Mouse (Mus musculus): ENCODE results near the gene Tor4a.

- no peak for TF ChIP-seq POLR2A (IDR thresholded peaks at IDR 0.05; ENCODE audit: low read depth, low read length)
- no peak for TF ChIP-seq CHD2 (IDR thresholded peaks at IDR 0.05; ENCODE audit: low read length)
- TF ChIP-seq E2F4 (IDR thresholded peaks at IDR 0.05; ENCODE audit: insufficient replicate concordance, low read depth, low read length) = no peak
- no peak for TF ChIP-seq UBTF (IDR thresholded peaks at IDR 0.05; ENCODE audit: low read depth, low read length)
- no peak for TF ChIP-seq POLR2AphosphoS2 (IDR thresholded peaks at IDR 0.05; ENCODE audit: low read depth, low read length)
- TF ChIP-seq BHLHE40 (IDR thresholded peaks at IDR 0.05; ENCODE audit: low read depth, low read length) = no peak
- TF ChIP-seq EP300 (IDR thresholded peaks at IDR 0.05; ENCODE audit: low read length) = no peak
Measured at GRCm38 (mm10) chr2:25229582-25229981, 32.9 kb upstream of the Tor4a start.
